In genomic region chr2:38608831-38609309, GRCm38 (mm10) we compare ENCODE assay signal across 14 mouse cellular contexts. TPM values are rescaled to one million over a fixed set of nuclear protein-coding genes. Genes with fewer than 3 reads are reported as not detected.
A peak's percentile ranks its signal among the peaks of the same experiment; 100 is the strongest.
DNase-seq lines count a peak whose midpoint lies in the region; ATAC-seq lines count a peak whose summit lies in the region.
"Had no signal": no experiment of that assay in that cellular context is flagged by ENCODE, and none has a peak within 500 bp of the region (broad histone marks: within the 10 kb centered on the region; RNA-seq: fewer than 3 reads in every experiment).

No protein-coding gene starts in this region.

- 0 out of 2 replicates have a peak, but pooled peaks have one; percentile 33 for ATAC-seq in neural tube, embryonic 12.5 days (ENCODE audit: low FRiP score, low read depth)
- no peak for ATAC-seq in neural tube, embryonic 15.5 days (ENCODE audit: low FRiP score)
- peak; percentile 26 for ATAC-seq in forebrain, embryonic 13.5 days
- ATAC-seq in hindbrain, embryonic 15.5 days (ENCODE audit: low FRiP score, low read depth): peak; percentile 27
- no peak for ATAC-seq in liver, embryonic 11.5 days (replicated peaks; ENCODE audit: low FRiP score)
- ATAC-seq: inflammation-experienced regulatory T-cells, adult 6 months had no signal

- H3K4me3 ChIP-seq in neural tube, embryonic 12.5 days: no peak overlapping the region
- H3K4me3 ChIP-seq in neural tube, embryonic 15.5 days (replicated peaks): no peak overlapping the region
- no peak overlapping the region for H3K4me3 ChIP-seq in forebrain, embryonic 13.5 days
- H3K4me3 ChIP-seq in hindbrain, embryonic 15.5 days: no peak overlapping the region
- H3K4me3 ChIP-seq in liver, embryonic 11.5 days (ENCODE audit: low read depth, low read length): no peak overlapping the region
- H3K4me3 ChIP-seq: heart, embryonic 12.5 days had no signal

- no peak overlapping the region for H3K4me2 ChIP-seq in neural tube, embryonic 12.5 days (replicated peaks)
- no peak overlapping the region for H3K4me2 ChIP-seq in neural tube, embryonic 15.5 days
- peak overlapping the region; percentile 14; the same call in 1 of the 2 replicates for H3K4me2 ChIP-seq in forebrain, embryonic 13.5 days
- no peak overlapping the region for H3K4me2 ChIP-seq in hindbrain, embryonic 15.5 days
- H3K4me2 ChIP-seq in liver, embryonic 11.5 days: no peak overlapping the region
- H3K4me2 ChIP-seq: heart, embryonic 12.5 days had no signal

- H3K9ac ChIP-seq in neural tube, embryonic 12.5 days: no peak overlapping the region
- H3K9ac ChIP-seq in neural tube, embryonic 15.5 days (replicated peaks): no peak overlapping the region
- no peak overlapping the region; the same call in 1 of the 2 replicates for H3K9ac ChIP-seq in forebrain, embryonic 13.5 days
- no peak overlapping the region for H3K9ac ChIP-seq in hindbrain, embryonic 15.5 days
- no peak overlapping the region for H3K9ac ChIP-seq in liver, embryonic 11.5 days (ENCODE audit: low read depth, low read length)
- H3K9ac ChIP-seq: heart, embryonic 12.5 days had no signal

- intact Hi-C loops in heart, postnatal 25 days (cut with DNase I): no loop called here

- 0 out of 2 replicates have a peak, but pooled peaks cover 3% of the 10 kb centered on the region for H3K36me3 ChIP-seq in neural tube, embryonic 12.5 days
- no peaks in the 10 kb centered on the region for H3K36me3 ChIP-seq in neural tube, embryonic 15.5 days
- H3K36me3 ChIP-seq in forebrain, embryonic 13.5 days (ENCODE audit: poor library complexity, severe bottlenecking): peaks cover 20% of the 10 kb centered on the region
- H3K36me3 ChIP-seq in hindbrain, embryonic 15.5 days: peaks cover 3% of the 10 kb centered on the region; the same call in 1 of the 2 replicates
- H3K36me3 ChIP-seq in liver, embryonic 11.5 days (ENCODE audit: control insufficient read depth, insufficient read depth, low read length): peaks cover 10% of the 10 kb centered on the region

- H3K27me3 ChIP-seq in neural tube, embryonic 12.5 days (replicated peaks): no peaks in the 10 kb centered on the region
- no peaks in the 10 kb centered on the region for H3K27me3 ChIP-seq in neural tube, embryonic 15.5 days (replicated peaks)
- H3K27me3 ChIP-seq in forebrain, embryonic 13.5 days: no peaks in the 10 kb centered on the region
- no peaks in the 10 kb centered on the region for H3K27me3 ChIP-seq in hindbrain, embryonic 15.5 days
- H3K27me3 ChIP-seq in liver, embryonic 11.5 days (replicated peaks; ENCODE audit: control insufficient read depth, insufficient read depth, low read length): no peaks in the 10 kb centered on the region
- H3K27me3 ChIP-seq: heart, embryonic 12.5 days had no signal

- WGBS in neural tube, embryonic 12.5 days: 67% methylated on average over 5 of the region's 5 CpGs
- 51% methylated on average over 5 of the region's 5 CpGs for WGBS in neural tube, embryonic 15.5 days
- WGBS in forebrain, embryonic 13.5 days: 46% methylated on average over 5 of the region's 5 CpGs
- 50% methylated on average over 5 of the region's 5 CpGs for WGBS in hindbrain, embryonic 15.5 days
- WGBS in liver, embryonic 11.5 days: 84% methylated on average over 5 of the region's 5 CpGs

- H3K27ac ChIP-seq in neural tube, embryonic 12.5 days: no peak overlapping the region
- H3K27ac ChIP-seq in neural tube, embryonic 15.5 days (replicated peaks): no peak overlapping the region
- H3K27ac ChIP-seq in forebrain, embryonic 13.5 days: peak overlapping the region; percentile 72
- peak overlapping the region; percentile 51; the same call in 1 of the 2 replicates for H3K27ac ChIP-seq in hindbrain, embryonic 15.5 days (replicated peaks)
- no peak overlapping the region for H3K27ac ChIP-seq in liver, embryonic 11.5 days (ENCODE audit: low read depth, low read length)
- H3K27ac ChIP-seq: stomach, postnatal 0 days had no signal

- H3K4me1 ChIP-seq in neural tube, embryonic 12.5 days: peaks cover 17% of the 10 kb centered on the region
- H3K4me1 ChIP-seq in neural tube, embryonic 15.5 days: peaks cover 23% of the 10 kb centered on the region
- H3K4me1 ChIP-seq in forebrain, embryonic 13.5 days: peaks cover 41% of the 10 kb centered on the region
- H3K4me1 ChIP-seq in hindbrain, embryonic 15.5 days (replicated peaks): peaks cover 25% of the 10 kb centered on the region
- H3K4me1 ChIP-seq in liver, embryonic 11.5 days (replicated peaks; ENCODE audit: control insufficient read depth, insufficient read depth, low read length): no peaks in the 10 kb centered on the region

- H3K9me3 ChIP-seq in neural tube, embryonic 12.5 days: no peaks in the 10 kb centered on the region
- H3K9me3 ChIP-seq in neural tube, embryonic 15.5 days (replicated peaks): no peaks in the 10 kb centered on the region
- no peaks in the 10 kb centered on the region for H3K9me3 ChIP-seq in forebrain, embryonic 13.5 days (replicated peaks)
- H3K9me3 ChIP-seq in hindbrain, embryonic 15.5 days: no peaks in the 10 kb centered on the region
- H3K9me3 ChIP-seq in liver, embryonic 11.5 days (ENCODE audit: control insufficient read depth, low read length): no peaks in the 10 kb centered on the region
- H3K9me3 ChIP-seq: heart, embryonic 12.5 days had no signal

- peak; percentile 36 for DNase-seq in telencephalon, adult 2 months (ENCODE audit: low read depth, low spot score)
- no peak for DNase-seq in liver, embryonic 11.5 days (ENCODE audit: low spot score)
- no peak for DNase-seq in heart, postnatal 25 days (ENCODE audit: low spot score)
- DNase-seq: adrenal gland, adult 8-10 months; gastrocnemius, postnatal 10 days; kidney, postnatal 4 days; liver had no signal

RNA-seq across cellular contexts. Expression of gene Psmb7, which starts 35.0 kb away (rescaled TPM):
- polyA plus RNA-seq in neural tube, embryonic 12.5 days (2016; fragmentation: Nextera tagmentation; extraction: Ambion mirVana): 290 and 299 TPM in 2 replicates
- polyA plus RNA-seq in neural tube, embryonic 15.5 days (2015; fragmentation: Nextera tagmentation; extraction: Ambion mirVana): 283 and 284 TPM in 2 replicates
- polyA plus RNA-seq in forebrain, embryonic 13.5 days (2015; fragmentation: Nextera tagmentation; extraction: Ambion mirVana): 348 and 354 TPM in 2 replicates
- 269 and 274 TPM in 2 replicates for polyA plus RNA-seq in hindbrain, embryonic 15.5 days (2015; fragmentation: Nextera tagmentation; extraction: Ambion mirVana)
- 271 and 282 TPM in 2 replicates for polyA plus RNA-seq in liver, embryonic 11.5 days (2014; fragmentation: Nextera tagmentation; extraction: Ambion mirVana)
- 100 to 1,000 TPM; 250 to 253 TPM for total RNA-seq in heart, postnatal 25 days (2021)

Comparison
In these comparisons a context has a peak if more than half of its experiments do, and no peak if none do; other contexts are left out.
1. ATAC-seq: peak in neural tube, embryonic 12.5 days (single experiment), forebrain, embryonic 13.5 days (single experiment) and hindbrain, embryonic 15.5 days (single experiment); none in neural tube, embryonic 15.5 days (single experiment) and liver, embryonic 11.5 days (single experiment).
2. H3K27ac ChIP-seq: peak in forebrain, embryonic 13.5 days (single experiment) and hindbrain, embryonic 15.5 days (single experiment); none in neural tube, embryonic 12.5 days (single experiment), neural tube, embryonic 15.5 days (single experiment) and liver, embryonic 11.5 days (single experiment).